Mouse (Mus musculus) CH12.LX (cell line): Measurements from ENCODE around the gene Thoc6. TPM values are rescaled to one million over a fixed set of nuclear protein-coding genes. Genes with fewer than 3 reads are reported as not detected.

ENCODE experiments used
- DNase-seq: peaks from one replicate; pipeline ENCODE4 v3.0.0-alpha.2; 2013; ENCODE audit errors: extremely low read depth
- H3K27ac ChIP-seq: 2 replicates; pipeline ENCODE4 v1.5.1; 2012; ENCODE audit warnings: low read depth, mild to moderate bottlenecking, control low read depth, moderate library complexity; ENCODE audit not compliant: insufficient read depth
- H3K27me3 ChIP-seq: replicated peaks from 2 replicates; pipeline ENCODE3; 2012; ENCODE audit warnings: inconsistent platforms
- H3K36me3 ChIP-seq, 2 experiments: replicated peaks in 1 of 2; 2 replicates each; pipeline versions ENCODE3 to v1.6.1; 2012; ENCODE audit warnings: inconsistent platforms in 1 of 2, low read length in 1 of 2, mild to moderate bottlenecking in 1 of 2, mixed read lengths in 1 of 2, moderate library complexity in 1 of 2; ENCODE audit not compliant: control insufficient read depth in 1 of 2, insufficient read depth in 1 of 2
- H3K4me1 ChIP-seq, 2 experiments: 2 replicates each; pipeline ENCODE4 v1.6.1; 2012; ENCODE audit warnings: inconsistent platforms in 1 of 2, moderate library complexity in 1 of 2; ENCODE audit not compliant: insufficient read depth in 2 of 2, control insufficient read depth in 1 of 2
- H3K4me2 ChIP-seq: 2 replicates; pipeline ENCODE4 v1.6.1; 2012; ENCODE audit warnings: low read depth, mild to moderate bottlenecking, control low read depth; ENCODE audit not compliant: poor library complexity, insufficient read depth, severe bottlenecking
- H3K4me3 ChIP-seq, 3 experiments: fragments of 150-350 bp in 1 of 3; sonication (generic) in 1 of 3; replicated peaks in 1 of 3; 2 replicates each; pipeline versions ENCODE3 to v1.5.1; 2011 to 2012; ENCODE audit warnings: low read depth in 2 of 3, low read length in 2 of 3, mild to moderate bottlenecking in 2 of 3, moderate library complexity in 2 of 3, control low read depth in 1 of 3, improper control_type of control experiment in 1 of 3, inconsistent platforms in 1 of 3, mixed read lengths in 1 of 3; ENCODE audit not compliant: poor library complexity in 1 of 3
- H3K79me2 ChIP-seq: replicated peaks from 2 replicates; pipeline ENCODE4 v1.6.1; 2012; ENCODE audit warnings: mild to moderate bottlenecking, moderate library complexity; ENCODE audit not compliant: control insufficient read depth, poor library complexity, insufficient read depth, severe bottlenecking; ENCODE audit errors: extremely low read depth
- H3K9ac ChIP-seq: 2 replicates; pipeline ENCODE4 v1.6.1; 2012; ENCODE audit warnings: low read depth, mild to moderate bottlenecking, control low read depth, moderate library complexity; ENCODE audit not compliant: insufficient read depth
- H3K9me3 ChIP-seq: replicated peaks from 2 replicates; pipeline ENCODE3; 2012; ENCODE audit warnings: low read length, inconsistent platforms, mixed read lengths
- BHLHE40 ChIP-seq: IDR thresholded peaks from 2 replicates; pipeline ENCODE4 v1.6.1; 2011; ENCODE audit warnings: mild to moderate bottlenecking, low read depth, low read length, improper control_type of control experiment
- CHD2 ChIP-seq: IDR thresholded peaks from 2 replicates; pipeline ENCODE4 v1.6.1; 2011; ENCODE audit warnings: low read length, improper control_type of control experiment
- CTCF ChIP-seq, 2 experiments: IDR thresholded peaks in 1 of 2; conservative IDR thresholded peaks in 1 of 2; 2 replicates each; pipeline ENCODE4 v1.5.1; 2011 to 2012; ENCODE audit warnings: low read depth in 2 of 2, low read length in 2 of 2, improper control_type of control experiment in 1 of 2, inconsistent platforms in 1 of 2, mild to moderate bottlenecking in 1 of 2, moderate library complexity in 1 of 2
- E2F4 ChIP-seq: IDR thresholded peaks from 2 replicates; pipeline ENCODE4 v1.6.1; 2011; ENCODE audit warnings: low read depth, low read length, improper control_type of control experiment; ENCODE audit not compliant: insufficient replicate concordance
- EP300 ChIP-seq: IDR thresholded peaks from 2 replicates; pipeline ENCODE4 v1.6.1; 2011; ENCODE audit warnings: low read length, improper control_type of control experiment
- ETS1 ChIP-seq: conservative IDR thresholded peaks from 2 replicates; pipeline ENCODE4 v1.6.1; 2012; ENCODE audit warnings: low read depth, mild to moderate bottlenecking, inconsistent platforms, low read length, improper control_type of control experiment, moderate library complexity
- JUND ChIP-seq: conservative IDR thresholded peaks from 2 replicates; pipeline ENCODE4 v1.6.1; 2011; ENCODE audit warnings: low read depth, low read length, improper control_type of control experiment
- KAT2A ChIP-seq: IDR thresholded peaks from 2 replicates; pipeline ENCODE4 v1.6.1; 2012; ENCODE audit warnings: low read length, improper control_type of control experiment, inconsistent platforms; ENCODE audit not compliant: insufficient replicate concordance
- MAX ChIP-seq: IDR thresholded peaks from 2 replicates; pipeline ENCODE4 v1.6.1; 2011; ENCODE audit warnings: low read length, improper control_type of control experiment
- MEF2A ChIP-seq: IDR thresholded peaks from 2 replicates; pipeline ENCODE4 v1.6.1; 2014; ENCODE audit warnings: low read depth, mild to moderate bottlenecking, inconsistent platforms, low read length, improper control_type of control experiment, borderline replicate concordance
- MXI1 ChIP-seq: IDR thresholded peaks from 2 replicates; pipeline ENCODE4 v1.6.1; 2011; ENCODE audit warnings: mild to moderate bottlenecking, low read depth, low read length, improper control_type of control experiment
- MYC ChIP-seq: IDR thresholded peaks from 2 replicates; pipeline ENCODE4 v1.6.1; 2011; ENCODE audit warnings: low read depth, mild to moderate bottlenecking, improper control_type of control experiment, low read length
- NELFE ChIP-seq: IDR thresholded peaks from 2 replicates; pipeline ENCODE4 v1.6.1; 2011; ENCODE audit warnings: low read depth, low read length, improper control_type of control experiment
- NRF1 ChIP-seq: IDR thresholded peaks from 2 replicates; pipeline ENCODE4 v1.6.1; 2014; ENCODE audit warnings: low read depth, mild to moderate bottlenecking, inconsistent platforms, low read length, improper control_type of control experiment, moderate library complexity
- POLR2A ChIP-seq: IDR thresholded peaks from 2 replicates; pipeline ENCODE4 v1.6.1; 2011; ENCODE audit warnings: low read depth, mild to moderate bottlenecking, improper control_type of control experiment, low read length
- POLR2AphosphoS2 ChIP-seq: IDR thresholded peaks from 2 replicates; pipeline ENCODE4 v1.6.1; 2011; ENCODE audit warnings: low read depth, low read length, improper control_type of control experiment
- RAD21 ChIP-seq: IDR thresholded peaks from 2 replicates; pipeline ENCODE4 v1.6.1; 2011; ENCODE audit warnings: low read depth, mild to moderate bottlenecking, low read length, improper control_type of control experiment, moderate library complexity
- SIN3A ChIP-seq: IDR thresholded peaks from 2 replicates; pipeline ENCODE4 v1.6.1; 2012; ENCODE audit warnings: low read length, improper control_type of control experiment, inconsistent platforms
- SMC3 ChIP-seq: IDR thresholded peaks from 2 replicates; pipeline ENCODE4 v1.6.1; 2011; ENCODE audit warnings: low read depth, low read length, improper control_type of control experiment
- TBP ChIP-seq: conservative IDR thresholded peaks from 2 replicates; pipeline ENCODE4 v1.6.1; 2011; ENCODE audit warnings: low read depth, low read length, improper control_type of control experiment
- USF1 ChIP-seq: IDR thresholded peaks from 2 replicates; pipeline ENCODE4 v1.6.1; 2014; ENCODE audit warnings: low read depth, mild to moderate bottlenecking, inconsistent platforms, low read length, improper control_type of control experiment
- ZKSCAN1 ChIP-seq: IDR thresholded peaks from 2 replicates; pipeline ENCODE4 v1.6.1; 2012; ENCODE audit warnings: low read depth, inconsistent platforms, low read length, improper control_type of control experiment, borderline replicate concordance
- ZNF384 ChIP-seq: IDR thresholded peaks from 2 replicates; pipeline ENCODE4 v1.6.1; 2012; ENCODE audit warnings: low read depth, low read length, improper control_type of control experiment, inconsistent platforms
- dilution Hi-C: fragments of 300-500 bp; cut with MboI; formaldehyde crosslinking; loops from 2 replicates; pipeline ENCODE4 v1.14.3; 2020; ENCODE audit warnings: low sequenced_read_pairs; ENCODE audit not compliant: extremely low pct_unique_long_range_greater_than_20kb, extremely low pct_ligation_motif_present
- in situ Hi-C: fragments of 300-500 bp; cut with MboI; formaldehyde crosslinking; loops from 3 replicates; pipeline ENCODE4 v1.14.3; 2019; ENCODE audit warnings: low sequenced_read_pairs, low pct_ligation_motif_present, low pct_unique_long_range_greater_than_20kb, mixed read lengths
- polyA plus RNA-seq: library from polyadenylated mRNA; unstranded; fragments of >175 nt; gene quantifications from 2 replicates; pipeline ENCODE4 v1.2.1, GENCODE M21; 2012; ENCODE audit warnings: low read depth; ENCODE audit not compliant: insufficient read length
- total RNA-seq, 2 experiments: library from RNA; depleted of rRNA; stranded (reverse); fragments of 300-350 nt in 1 of 2; fragments of >200 nt in 1 of 2; gene quantifications; 2 replicates each; pipeline ENCODE4 v1.2.3; 2012 to 2014

Gene Thoc6
- total and polyA plus RNA-seq, 3 experiments: 37.4 to 41.4 (median 37.9) TPM

- in situ Hi-C loops: no loop called here
- dilution Hi-C loops: no loop called here
- H3K4me1 ChIP-seq: peaks cover 10 to 12% of the 10 kb centered on the region in 2 experiments; a peak in 3 of 4 replicates
- DNase-seq: no peak
- TF ChIP-seq SIN3A (no peak), NELFE (no peak), USF1 (no peak), E2F4 (no peak), EP300 (no peak), MYC (no peak), POLR2A (no peak), MAX (no peak), ZKSCAN1 (no peak), CTCF (conservative IDR thresholded peaks at IDR 0.05 in 1 of 2, IDR thresholded peaks at IDR 0.05 in 1 of 2; ENCODE audit: low read depth in 2 of 2, low read length in 2 of 2) (no peak), SMC3 (no peak), ETS1 (no peak), NRF1 (no peak), TBP (no peak), BHLHE40 (no peak)
- peaks cover 67% of the 10 kb centered on the region for H3K27me3 ChIP-seq
- H3K4me2 ChIP-seq: no peak within 1 kb of the TSS
- no peak within 1 kb of the TSS for H3K27ac ChIP-seq
- H3K4me3 ChIP-seq: no peak within 1 kb of the TSS
- H3K36me3 ChIP-seq: no peaks in the 10 kb centered on the region
- H3K9ac ChIP-seq: no peak within 1 kb of the TSS
- H3K79me2 ChIP-seq: no peaks in the 10 kb centered on the region
- H3K9me3 ChIP-seq: no peaks in the 10 kb centered on the region
Observed at GRCm38 (mm10) chr17:23683856-23684672, 10.4 kb upstream of the Thoc6 start, which contains the start of gene Cldn9. TSS of gene Cldn9 (minus strand) at chr17:23684026.

- Histone ChIP-seq H3K4me1 (peaks cover 12% of the 10 kb centered on the region in 2 experiments; a peak in 3 of 4 replicates), H3K4me3 (no peak overlapping the region), H3K9ac (no peak overlapping the region), H3K27ac (no peak overlapping the region), H3K27me3 (peaks cover 74% of the 10 kb centered on the region), H3K79me2 (no peaks in the 10 kb centered on the region), H3K36me3 (no peaks in the 10 kb centered on the region), H3K9me3 (no peaks in the 10 kb centered on the region), H3K4me2 (no peak overlapping the region)
- DNase-seq: no peak
- no peak for TF ChIP-seq JUND
- no peak for TF ChIP-seq CHD2
- no peak for TF ChIP-seq MXI1
- TF ChIP-seq ZNF384: no peak
- TF ChIP-seq CTCF (conservative IDR thresholded peaks at IDR 0.05 in 1 of 2, IDR thresholded peaks at IDR 0.05 in 1 of 2; ENCODE audit: low read depth in 2 of 2, low read length in 2 of 2): no peak
- TF ChIP-seq KAT2A: no peak
- no peak for TF ChIP-seq NRF1
- TF ChIP-seq RAD21: no peak
- TF ChIP-seq POLR2AphosphoS2: no peak
- no peak for TF ChIP-seq SMC3
- no peak for TF ChIP-seq BHLHE40
- TF ChIP-seq MEF2A: no peak
- no peak for TF ChIP-seq SIN3A
- no peak for TF ChIP-seq ETS1
- TF ChIP-seq MYC: no peak
- no peak for TF ChIP-seq POLR2A
- in situ Hi-C loops: no loop called here
- dilution Hi-C loops: no loop called here
Observed at GRCm38 (mm10) chr17:23683226-23683625, 9.5 kb upstream of the Thoc6 start.
